Mouse (Mus musculus): Measurements from ENCODE around the gene Taok2. TPM values are rescaled to one million over a fixed set of nuclear protein-coding genes. Genes with fewer than 3 reads are reported as not detected.
"Not testable (repeated sequence)": the region's sequence is repeated elsewhere in the genome, so short reads cannot be mapped to it uniquely, and the experiment has no call there.

The Taok2 gene
- polyA plus RNA-seq (2021): 66.0 TPM

DNA sequence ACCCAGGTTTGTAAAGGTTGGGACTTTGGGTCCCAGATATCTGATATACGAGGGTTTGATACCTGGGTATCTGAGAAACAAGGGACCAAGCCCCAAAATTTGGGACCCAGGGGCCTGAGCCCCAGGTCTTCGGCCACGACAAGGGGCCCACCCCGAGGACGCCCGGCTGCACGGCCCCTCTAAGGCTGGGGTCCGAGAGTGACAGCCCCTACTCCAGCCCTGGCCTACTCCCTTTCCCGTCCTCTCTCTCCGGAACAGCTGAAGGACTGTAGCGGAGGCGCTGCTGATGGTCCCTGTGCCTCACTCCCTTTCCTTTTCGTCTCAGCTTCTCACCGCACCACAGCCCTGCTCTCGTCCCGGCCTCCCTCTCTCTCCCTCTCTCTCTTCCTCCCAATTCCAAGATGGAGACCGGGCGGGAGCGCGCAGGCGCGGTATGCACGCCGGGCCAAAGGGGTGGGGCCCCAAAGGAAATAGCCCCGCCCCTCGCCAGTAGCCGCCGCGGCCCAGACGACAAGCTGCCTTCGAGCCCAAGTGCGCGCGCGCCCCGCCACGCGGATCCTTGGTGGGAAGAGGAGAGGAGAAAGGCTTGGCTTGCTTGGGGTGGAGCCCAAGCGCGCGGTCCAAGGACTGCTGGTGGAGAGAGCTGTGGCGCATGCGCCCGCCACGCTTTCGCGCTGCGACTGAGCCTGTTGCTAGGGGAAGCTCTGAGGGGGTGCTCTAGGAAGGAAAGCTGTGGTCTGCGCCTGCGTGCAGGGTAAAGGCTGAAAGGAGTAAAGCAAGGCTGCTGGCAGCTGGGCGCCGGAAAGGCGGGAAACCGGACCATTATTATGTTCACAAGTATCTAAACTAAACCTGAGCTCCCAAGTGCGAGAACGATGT lies at the start of gene Taok2:
Taok2 (minus strand) TSS at position 418 of the 879 bp plus-strand sequence.
- peak; percentile 93 for ATAC-seq
- in situ Hi-C loops (cut with MboI; ENCODE audit: low pct_unique_long_range_greater_than_20kb): no loop called here
- POLR2A ChIA-PET: interaction anchor here (0.8 to 2.3 kb wide), 5 partner anchors 11 to 336 kb away, joined by 4 to 8 read pairs (median 5); partner anchors contain the start of genes Hirip3 and Ino80e
- peak; percentile 84 for DNase-seq (ENCODE audit: low read depth, low spot score)
- TF ChIP-seq CTCF (IDR thresholded peaks at IDR 0.05): no peak
- H3K27me3 ChIP-seq: no peaks in the 10 kb centered on the region
- CTCF ChIA-PET: interaction anchor here (0.9 to 1.5 kb wide), 2 partner anchors 10 to 18 kb away, joined by 3 read pairs; no protein-coding TSS in a partner anchor

DNA sequence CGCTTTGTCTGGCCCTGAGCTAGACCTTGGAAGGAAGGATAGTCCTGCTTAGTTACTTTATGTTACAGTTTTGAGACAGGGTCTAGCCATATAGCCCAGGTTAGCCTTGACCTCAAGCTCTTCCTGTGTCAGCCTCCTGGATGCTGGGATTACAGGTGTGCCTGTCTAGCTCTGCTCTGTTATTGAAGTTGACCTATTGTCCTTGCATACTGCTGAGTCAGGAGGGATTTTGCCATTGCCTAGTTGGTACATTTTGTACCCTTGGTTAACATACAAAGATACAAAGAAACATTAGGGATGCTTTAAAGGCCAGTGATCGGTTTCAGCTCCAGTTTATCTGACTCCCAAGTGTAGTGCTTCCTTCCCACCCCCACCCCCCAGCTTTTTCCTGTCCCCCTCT lies 48.1 kb upstream of the Taok2 start:
- no peak for DNase-seq (ENCODE audit: low read depth, low spot score)
- TF ChIP-seq CTCF (IDR thresholded peaks at IDR 0.05): no peak
- POLR2A ChIA-PET: no interaction called here
- CTCF ChIA-PET: no interaction called here
- in situ Hi-C loops (cut with MboI; ENCODE audit: low pct_unique_long_range_greater_than_20kb): no loop called here
- no peak for ATAC-seq
- no peaks in the 10 kb centered on the region for H3K27me3 ChIP-seq

DNA sequence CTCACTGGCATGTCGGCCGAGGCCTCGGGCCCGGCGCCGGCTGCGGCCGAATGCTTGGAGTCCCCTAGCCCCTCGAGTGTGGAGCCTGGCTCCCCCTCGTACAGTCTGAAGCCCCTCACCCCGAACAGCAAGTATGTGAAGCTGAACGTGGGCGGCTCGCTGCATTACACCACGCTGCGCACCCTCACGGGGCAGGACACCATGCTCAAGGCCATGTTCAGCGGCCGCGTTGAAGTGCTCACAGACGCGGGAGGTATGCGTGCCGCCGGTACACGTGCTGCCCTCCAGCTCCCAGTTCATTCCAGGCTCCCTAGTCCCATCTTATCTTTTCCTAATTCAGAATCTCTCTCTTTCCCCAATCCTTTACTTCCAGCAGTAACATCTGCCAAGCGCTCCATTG lies 44.5 kb upstream of the Taok2 start:
- no peak for TF ChIP-seq CTCF (IDR thresholded peaks at IDR 0.05)
- POLR2A ChIA-PET: no interaction called here
- DNase-seq (ENCODE audit: low read depth, low spot score) (no peak), ATAC-seq (peak; percentile 51)
- H3K27me3 ChIP-seq: no peaks in the 10 kb centered on the region
- in situ Hi-C loops (cut with MboI; ENCODE audit: low pct_unique_long_range_greater_than_20kb): no loop called here
- CTCF ChIA-PET: interaction anchor here (0.9 kb wide), 1 partner anchor 10 kb away, joined by 3 read pairs; no protein-coding TSS in a partner anchor

DNA sequence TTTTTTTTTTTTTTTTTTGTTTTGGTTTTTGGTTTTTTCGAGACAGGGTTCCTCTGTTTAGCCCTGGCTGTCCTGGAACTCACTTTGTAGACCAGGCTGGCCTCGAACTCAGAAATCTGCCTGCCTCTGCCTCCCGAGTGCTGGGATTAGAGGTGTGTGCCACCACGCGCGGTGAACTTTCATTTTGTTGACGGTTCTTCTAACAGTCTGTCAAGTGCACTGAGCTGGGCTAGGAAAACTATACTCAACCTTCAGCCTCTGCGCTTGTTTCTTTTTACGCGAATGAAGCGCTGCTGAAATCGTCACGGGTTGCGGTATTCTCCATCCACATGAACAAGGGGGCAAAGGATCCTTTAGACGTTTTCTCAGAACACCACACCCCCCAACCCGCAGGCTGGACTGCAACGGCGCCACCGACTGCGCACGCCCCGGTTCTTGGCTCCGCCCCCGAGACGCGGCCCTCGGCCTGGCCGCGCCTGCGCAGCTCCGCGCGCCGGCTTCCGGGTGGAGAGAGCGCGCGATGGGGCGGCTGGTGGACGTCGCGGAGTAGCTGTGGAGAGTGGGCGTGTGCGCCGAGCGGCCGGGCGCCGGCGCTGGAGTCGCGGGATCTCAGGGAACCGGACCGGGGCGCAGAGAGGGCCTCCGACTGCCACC lies 44.0 kb upstream of the Taok2 start, which contains the start of gene Kctd13:
Kctd13 (plus strand) TSS at position 496 of the 654 bp plus-strand sequence.
- in situ Hi-C loops (cut with MboI; ENCODE audit: low pct_unique_long_range_greater_than_20kb): no loop called here
- CTCF ChIA-PET: interaction anchor here (0.9 kb wide), 1 partner anchor 10 kb away, joined by 3 read pairs; no protein-coding TSS in a partner anchor
- POLR2A ChIA-PET: interaction anchor here (0.6 to 0.7 kb wide), 2 partner anchors 29 to 188 kb away, joined by 4 to 5 read pairs; no protein-coding TSS in a partner anchor

DNA sequence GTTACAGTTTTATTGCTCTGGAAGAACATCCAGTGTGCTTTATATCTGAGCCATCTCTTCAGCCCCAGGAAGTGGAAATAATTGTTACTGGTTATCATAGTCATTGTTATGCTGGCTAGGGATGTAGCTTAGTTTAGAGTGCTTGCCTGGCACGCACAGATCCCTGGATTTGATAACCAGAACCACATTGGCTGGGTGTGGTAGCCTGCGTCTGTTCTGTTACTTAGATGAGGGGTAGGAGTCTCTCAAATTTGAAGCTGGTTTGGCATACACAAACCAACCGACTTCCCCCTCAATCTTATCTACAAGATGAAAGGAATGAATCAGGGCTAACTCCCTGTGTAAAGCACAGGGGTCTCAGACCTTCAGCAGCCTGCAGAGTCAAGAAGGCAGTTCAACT lies 41.8 kb upstream of the Taok2 start:
- no peaks in the 10 kb centered on the region for H3K27me3 ChIP-seq
- no peak for DNase-seq (ENCODE audit: low read depth, low spot score)
- ATAC-seq: no peak
- POLR2A ChIA-PET: interaction anchor here (0.6 kb wide), 1 partner anchor 29 kb away, joined by 4 read pairs; no protein-coding TSS in a partner anchor
- CTCF ChIA-PET: no interaction called here
- in situ Hi-C loops (cut with MboI; ENCODE audit: low pct_unique_long_range_greater_than_20kb): no loop called here
- TF ChIP-seq CTCF (IDR thresholded peaks at IDR 0.05): no peak

More for the DNA sequence above, 44.0 kb upstream of the Taok2 start, which contains the start of gene Kctd13:
- TF ChIP-seq CTCF (IDR thresholded peaks at IDR 0.05): no peak
- peak; percentile 78 for ATAC-seq
- peak; percentile 30 for DNase-seq (ENCODE audit: low read depth, low spot score)
- no peaks in the 10 kb centered on the region for H3K27me3 ChIP-seq

DNA sequence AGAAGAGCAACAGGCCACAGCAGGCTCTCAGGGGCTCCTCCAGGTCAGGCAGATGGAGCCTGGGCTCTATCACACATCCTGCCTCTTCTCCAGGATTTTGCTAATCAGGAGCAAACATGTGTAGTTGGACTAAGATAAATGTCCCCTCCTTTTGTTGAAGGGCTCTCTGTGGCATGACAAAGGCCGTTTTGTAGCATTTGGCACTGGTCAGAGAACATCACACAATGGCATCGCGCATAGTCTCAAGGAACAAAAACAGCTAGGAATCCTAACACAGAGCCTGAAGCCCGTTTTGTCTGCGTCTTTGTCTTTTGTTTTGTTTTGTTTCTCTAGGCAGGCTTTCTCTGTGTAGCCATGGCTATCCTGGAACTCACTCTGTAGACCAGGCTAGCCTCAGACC lies 39.5 kb upstream of the Taok2 start:
- no peak for ATAC-seq
- CTCF ChIA-PET: no interaction called here
- no peak for TF ChIP-seq CTCF (IDR thresholded peaks at IDR 0.05)

DNA sequence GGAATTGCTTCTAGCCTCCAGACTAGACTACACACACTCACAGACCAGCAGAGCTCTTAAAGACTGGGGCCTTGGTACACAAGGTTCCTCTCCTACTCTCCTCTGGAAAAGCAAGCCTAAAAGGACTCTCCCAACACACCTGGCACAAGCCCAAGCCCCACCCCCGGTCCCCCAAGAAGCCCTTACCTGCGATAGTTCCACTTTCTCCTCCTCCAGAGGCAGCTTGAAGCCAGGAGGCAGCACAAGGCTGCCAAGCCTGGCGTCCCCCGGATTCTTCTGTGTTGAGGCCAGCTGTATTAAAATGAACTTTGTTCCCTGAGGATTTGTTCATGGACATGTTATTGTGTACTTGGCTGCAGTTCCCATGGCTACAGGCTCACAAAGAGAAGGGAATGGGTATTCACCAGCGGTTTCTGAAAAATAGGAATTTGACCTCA lies 38.1 kb upstream of the Taok2 start, which contains the start of gene Tmem219:
Tmem219 (minus strand) TSS at position 294 of the 437 bp plus-strand sequence.
- H3K27me3 ChIP-seq: no peaks in the 10 kb centered on the region
- no peak for TF ChIP-seq CTCF (IDR thresholded peaks at IDR 0.05)
- POLR2A ChIA-PET: no interaction called here
- DNase-seq (ENCODE audit: low read depth, low spot score) (no peak), ATAC-seq (no peak)
- CTCF ChIA-PET: no interaction called here
- in situ Hi-C loops (cut with MboI; ENCODE audit: low pct_unique_long_range_greater_than_20kb): no loop called here

More for the DNA sequence above, 39.5 kb upstream of the Taok2 start:
- H3K27me3 ChIP-seq: no peaks in the 10 kb centered on the region
- in situ Hi-C loops (cut with MboI; ENCODE audit: low pct_unique_long_range_greater_than_20kb): no loop called here
- DNase-seq (ENCODE audit: low read depth, low spot score): no peak
- POLR2A ChIA-PET: no interaction called here

DNA sequence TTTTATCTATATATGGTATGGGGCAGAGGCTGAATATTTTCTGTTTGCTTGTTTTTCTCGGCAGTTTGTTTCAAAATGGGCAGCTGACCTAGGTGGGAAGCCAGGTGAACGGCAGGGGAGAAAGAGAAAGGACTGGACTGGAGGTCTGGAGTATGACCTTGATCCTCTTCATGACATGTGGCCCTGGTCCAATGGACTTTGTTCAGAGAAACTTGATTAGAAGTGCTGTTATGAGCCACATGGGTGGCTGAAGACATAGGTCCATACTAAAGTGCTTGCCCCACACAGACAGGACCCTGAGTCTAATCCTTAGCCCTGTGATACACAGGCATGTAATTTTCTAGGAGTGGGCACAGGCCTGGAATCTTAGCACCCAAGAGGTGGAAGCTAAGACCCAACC lies 37.1 kb upstream of the Taok2 start:
- no peaks in the 10 kb centered on the region for H3K27me3 ChIP-seq
- in situ Hi-C loops (cut with MboI; ENCODE audit: low pct_unique_long_range_greater_than_20kb): no loop called here
- no peak for ATAC-seq
- ChIA-PET CTCF (no interaction called here), POLR2A (no interaction called here)
- TF ChIP-seq CTCF (IDR thresholded peaks at IDR 0.05): no peak
- no peak for DNase-seq (ENCODE audit: low read depth, low spot score)

DNA sequence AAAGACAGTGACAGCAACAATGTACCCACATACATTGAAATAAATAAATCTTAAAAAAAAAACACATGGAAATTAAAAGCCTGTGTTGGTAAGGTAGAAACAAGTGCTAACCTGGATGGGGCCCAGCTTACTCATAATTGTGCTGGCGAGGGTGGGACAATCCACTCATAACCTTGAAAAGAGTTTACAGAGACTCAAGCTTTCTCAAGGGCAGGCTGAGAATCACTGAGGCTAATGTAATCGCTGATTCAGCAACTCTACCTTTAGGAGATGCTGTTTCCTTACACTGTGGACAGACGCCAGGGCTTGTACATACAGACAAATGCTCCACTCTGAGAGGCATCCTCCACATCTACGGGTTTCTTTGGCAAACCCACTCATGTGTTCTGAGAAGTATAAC lies 35.5 kb upstream of the Taok2 start:
- peaks cover 2% of the 10 kb centered on the region for H3K27me3 ChIP-seq
- DNase-seq (ENCODE audit: low read depth, low spot score) (no peak), ATAC-seq (no peak)
- TF ChIP-seq CTCF (IDR thresholded peaks at IDR 0.05): no peak
- ChIA-PET POLR2A (no interaction called here), CTCF (no interaction called here)
- in situ Hi-C loops (cut with MboI; ENCODE audit: low pct_unique_long_range_greater_than_20kb): no loop called here

DNA sequence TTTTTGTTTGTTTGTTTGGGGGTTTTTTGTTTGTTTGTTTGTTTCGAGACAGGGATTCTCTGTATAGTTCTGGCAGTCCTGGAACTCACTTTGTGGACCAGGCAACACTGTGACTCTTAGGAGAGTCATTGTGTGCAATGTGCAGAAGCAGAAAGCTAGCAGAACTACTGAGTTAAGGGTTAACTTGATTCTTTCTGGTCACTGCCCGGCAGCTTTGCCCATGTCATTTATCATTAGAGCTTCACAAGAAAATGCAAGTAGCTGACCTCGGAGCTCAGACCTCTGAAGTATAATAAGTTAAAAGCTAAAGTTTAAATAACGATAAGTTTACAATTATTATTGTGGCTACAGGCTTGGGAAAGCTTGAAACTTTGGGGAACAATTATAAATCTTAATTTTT lies 33.9 kb upstream of the Taok2 start:
- in situ Hi-C loops (cut with MboI; ENCODE audit: low pct_unique_long_range_greater_than_20kb); ATAC-seq; DNase-seq (ENCODE audit: low read depth, low spot score); H3K27me3 ChIP-seq; CTCF ChIA-PET; POLR2A ChIA-PET: not testable (repeated sequence)

DNA sequence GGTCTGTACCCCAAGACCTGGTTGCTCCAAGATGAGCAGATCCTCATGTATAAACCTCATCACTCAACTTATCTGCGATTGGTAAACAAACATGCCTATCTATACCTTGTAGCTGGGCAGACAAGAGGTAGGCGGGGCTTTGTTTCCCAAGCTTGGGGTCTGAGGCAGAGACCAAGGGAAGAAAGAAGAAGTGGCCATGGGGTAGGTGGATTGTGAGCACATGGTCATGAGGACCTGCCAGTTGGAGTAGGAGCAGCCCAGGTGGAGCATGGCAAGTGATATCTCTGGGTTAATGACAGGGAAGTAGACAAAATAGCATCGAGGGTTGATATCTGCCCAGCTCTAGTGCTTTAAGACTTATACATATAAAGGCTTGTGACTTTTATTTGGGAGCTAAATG lies 30.3 kb upstream of the Taok2 start:
- CTCF ChIA-PET: no interaction called here
- ATAC-seq (no peak), DNase-seq (ENCODE audit: low read depth, low spot score) (no peak)
- no peak for TF ChIP-seq CTCF (IDR thresholded peaks at IDR 0.05)
- peaks cover 9% of the 10 kb centered on the region for H3K27me3 ChIP-seq
- POLR2A ChIA-PET: no interaction called here
- in situ Hi-C loops (cut with MboI; ENCODE audit: low pct_unique_long_range_greater_than_20kb): no loop called here
